Mouse (Mus musculus) hindbrain, embryonic 12.5 days (tissue): ENCODE results near the gene Bscl2. TPM values are rescaled to one million over a fixed set of nuclear protein-coding genes. Genes with fewer than 3 reads are reported as not detected.
A peak's percentile ranks its signal among the peaks of the same experiment; 100 is the strongest.
"Not testable (repeated sequence)": the region's sequence is repeated elsewhere in the genome, so short reads cannot be mapped to it uniquely, and the experiment has no call there.

ENCODE experiments used
- ATAC-seq: fragments of 200-750 bp; cut with Nextera tagmentation; 2 replicates; pipeline ENCODE4 v1.8.0; 2017; ENCODE audit warnings: moderate TSS enrichment; ENCODE audit not compliant: low FRiP score
- H3K27ac ChIP-seq: fragments of 300-500 bp; sonication (generic); 2 replicates; pipeline ENCODE4 v1.5.1; 2016; ENCODE audit warnings: mild to moderate bottlenecking
- H3K27me3 ChIP-seq: fragments of 300-500 bp; sonication (generic); 2 replicates; pipeline ENCODE4 v1.6.1; 2016; ENCODE audit warnings: mild to moderate bottlenecking
- H3K36me3 ChIP-seq: fragments of 300-500 bp; sonication (generic); 2 replicates; pipeline ENCODE4 v1.6.1; 2016; ENCODE audit warnings: mild to moderate bottlenecking
- H3K4me1 ChIP-seq: fragments of 300-500 bp; sonication (generic); 2 replicates; pipeline ENCODE4 v1.6.1; 2016
- H3K4me2 ChIP-seq: fragments of 300-500 bp; sonication (generic); replicated peaks from 2 replicates; pipeline ENCODE4 v1.6.1; 2016; ENCODE audit warnings: mild to moderate bottlenecking
- H3K4me3 ChIP-seq: fragments of 300-500 bp; sonication (generic); 2 replicates; pipeline ENCODE4 v1.5.1; 2016; ENCODE audit warnings: mild to moderate bottlenecking
- H3K9ac ChIP-seq: fragments of 300-500 bp; sonication (generic); 2 replicates; pipeline ENCODE4 v1.6.1; 2016; ENCODE audit warnings: mild to moderate bottlenecking, moderate library complexity
- H3K9me3 ChIP-seq: fragments of 300-500 bp; sonication (generic); replicated peaks from 2 replicates; pipeline ENCODE4 v1.6.1; 2016; ENCODE audit warnings: mild to moderate bottlenecking
- WGBS: fragments of 180-500 bp; shearing (Covaris S2); methylation state at CpG from one replicate; pipeline ENCODE4 v1.1.7; 2016; 5-methylcytosine and 5-hydroxymethylcytosine counted together
- polyA plus RNA-seq: library from polyadenylated mRNA; unstranded; fragments of >200 nt; fragmentation: Nextera tagmentation; extraction: Ambion mirVana; gene quantifications from 2 replicates; pipeline ENCODE4 v1.2.1, GENCODE M21; 2016

The Bscl2 gene
- polyA plus RNA-seq, 1 experiment from 2014 or later: 66.1 TPM

- no peak for ATAC-seq
- Histone ChIP-seq H3K4me1 (peaks cover 14% of the 10 kb centered on the region), H3K27me3 (no peaks in the 10 kb centered on the region), H3K9me3 (no peaks in the 10 kb centered on the region), H3K4me3 (no peak overlapping the region), H3K36me3 (peaks cover 6% of the 10 kb centered on the region; the same call in 1 of the 2 replicates), H3K9ac (no peak overlapping the region), H3K27ac (no peak overlapping the region), H3K4me2 (no peak overlapping the region)
- 48% methylated on average over 1 of the region's 1 CpGs for WGBS
These were observed 49.8 kb downstream of the Bscl2 start for GRCm38 (mm10) chr19:8886916-8887584.

- H3K36me3 ChIP-seq: peaks cover 6% of the 10 kb centered on the region; the same call in 1 of the 2 replicates
- H3K27me3 ChIP-seq: no peaks in the 10 kb centered on the region
- ATAC-seq: no peak
- H3K27ac ChIP-seq: peak overlapping the region; percentile 35; the same call in 1 of the 2 replicates
- H3K9ac ChIP-seq: peak overlapping the region; percentile 71
- peak overlapping the region; percentile 72 for H3K4me2 ChIP-seq
- no peaks in the 10 kb centered on the region for H3K9me3 ChIP-seq
- WGBS: 15% methylated on average over 19 of the region's 19 CpGs
- H3K4me3 ChIP-seq: peak overlapping the region; percentile 59
- peaks cover 17% of the 10 kb centered on the region for H3K4me1 ChIP-seq
These were observed 50.6 kb downstream of the Bscl2 start for GRCm38 (mm10) chr19:8887585-8888463.

- peak within 1 kb of the TSS; percentile 72 for H3K4me2 ChIP-seq
- no peaks in the 10 kb centered on the region for H3K27me3 ChIP-seq
- peak within 1 kb of the TSS; percentile 81 for H3K27ac ChIP-seq
- H3K36me3 ChIP-seq: peaks cover 6% of the 10 kb centered on the region; the same call in 1 of the 2 replicates
- peak; percentile 93 for ATAC-seq
- peak within 1 kb of the TSS; percentile 59 for H3K4me3 ChIP-seq
- peaks cover 21% of the 10 kb centered on the region for H3K4me1 ChIP-seq
- H3K9ac ChIP-seq: peak within 1 kb of the TSS; percentile 71
- under 1% methylated on average over 58 of the region's 58 CpGs for WGBS
- no peaks in the 10 kb centered on the region for H3K9me3 ChIP-seq
These were observed 51.5 kb downstream of the Bscl2 start, which contains the start of the genes 1810009A15Rik and Gm49416 for GRCm38 (mm10) chr19:8888511-8889385. Gene 1810009A15Rik (plus strand): TSS chr19:8888853. Gene Gm49416 (plus strand): TSS chr19:8888926.

GRCm38 (mm10) chr19:8892829-8893766 lies 55.8 kb downstream of the Bscl2 start, which contains the start of gene Ints5:
Gene Ints5 (plus strand): TSS chr19:8893005.
- no peaks in the 10 kb centered on the region for H3K9me3 ChIP-seq
- peak within 1 kb of the TSS; percentile 77 for H3K4me2 ChIP-seq
- H3K4me1 ChIP-seq: peaks cover 33% of the 10 kb centered on the region
- peak within 1 kb of the TSS; percentile 80 for H3K27ac ChIP-seq
- peaks cover 30% of the 10 kb centered on the region for H3K36me3 ChIP-seq
- 3% methylated on average over 54 of the region's 54 CpGs for WGBS
- H3K9ac ChIP-seq: peak within 1 kb of the TSS; percentile 90
- H3K27me3 ChIP-seq: no peaks in the 10 kb centered on the region
- peak; percentile 49 for ATAC-seq
- peak within 1 kb of the TSS; percentile 82 for H3K4me3 ChIP-seq

GRCm38 (mm10) chr19:8895397-8895960 lies 58.2 kb downstream of the Bscl2 start:
- 91% methylated on average over 9 of the region's 9 CpGs for WGBS
- Histone ChIP-seq H3K9ac (peak overlapping the region; percentile 23; the same call in 1 of the 2 replicates), H3K4me1 (peaks cover 36% of the 10 kb centered on the region), H3K9me3 (no peaks in the 10 kb centered on the region), H3K4me2 (no peak overlapping the region), H3K27ac (no peak overlapping the region), H3K4me3 (no peak overlapping the region), H3K36me3 (peaks cover 28% of the 10 kb centered on the region), H3K27me3 (no peaks in the 10 kb centered on the region)
- no peak for ATAC-seq

GRCm38 (mm10) chr19:8896231-8896630 lies 59.0 kb downstream of the Bscl2 start:
- 85% methylated on average over 5 of the region's 5 CpGs for WGBS
- not testable (repeated sequence) for H3K9ac ChIP-seq, ATAC-seq, H3K9me3 ChIP-seq, H3K4me3 ChIP-seq, H3K27me3 ChIP-seq, H3K27ac ChIP-seq, H3K4me2 ChIP-seq
- peaks cover 36% of the 10 kb centered on the region for H3K4me1 ChIP-seq
- H3K36me3 ChIP-seq: peaks cover 25% of the 10 kb centered on the region

GRCm38 (mm10) chr19:8897211-8897864 lies 60.1 kb downstream of the Bscl2 start:
- Histone ChIP-seq H3K27ac (peak overlapping the region; percentile 85), H3K4me2 (peak overlapping the region; percentile 80), H3K36me3 (peaks cover 29% of the 10 kb centered on the region), H3K4me3 (peak overlapping the region; percentile 86), H3K4me1 (peaks cover 36% of the 10 kb centered on the region), H3K9ac (peak overlapping the region; percentile 67)
- peak; percentile 53 for ATAC-seq
- WGBS: 27% methylated on average over 21 of the region's 21 CpGs
- H3K9me3 ChIP-seq, H3K27me3 ChIP-seq: not testable (repeated sequence)

GRCm38 (mm10) chr19:8897865-8898495 lies 60.7 kb downstream of the Bscl2 start, which contains the start of gene Ganab:
Gene Ganab (plus strand): TSS chr19:8898071.
- Histone ChIP-seq H3K9ac (peak within 1 kb of the TSS; percentile 90), H3K4me2 (peak within 1 kb of the TSS; percentile 80), H3K36me3 (peaks cover 34% of the 10 kb centered on the region), H3K4me1 (peaks cover 34% of the 10 kb centered on the region), H3K27me3 (no peaks in the 10 kb centered on the region), H3K9me3 (no peaks in the 10 kb centered on the region), H3K4me3 (peak within 1 kb of the TSS; percentile 86), H3K27ac (peak within 1 kb of the TSS; percentile 85)
- under 1% methylated on average over 53 of the region's 53 CpGs for WGBS
- ATAC-seq: peak; percentile 99
